Mouse (Mus musculus) cerebellum, adult 2 months (tissue): ENCODE measurements around the gene Itpr3. TPM values are rescaled to one million over a fixed set of nuclear protein-coding genes. Genes with fewer than 3 reads are reported as not detected.

Source experiments
- DNase-seq, 2 experiments: peaks; one replicate each; pipeline ENCODE4 v3.0.0; 2021
- H3K27ac ChIP-seq: fragments of 200-500 bp; 2 replicates; pipeline ENCODE4 v1.5.1; 2012; ENCODE audit warnings: low read length, control low read depth, inconsistent platforms; ENCODE audit not compliant: insufficient read depth
- H3K27me3 ChIP-seq: fragments of 200-500 bp; 2 replicates; pipeline ENCODE4 v1.6.1; 2012; ENCODE audit warnings: inconsistent platforms, mild to moderate bottlenecking, low read length, moderate library complexity; ENCODE audit not compliant: control insufficient read depth, insufficient read depth
- H3K4me1 ChIP-seq: fragments of 200-500 bp; 2 replicates; pipeline ENCODE4 v1.6.1; 2011; ENCODE audit warnings: low read length; ENCODE audit not compliant: control insufficient read depth, insufficient read depth
- H3K4me3 ChIP-seq: fragments of 200-500 bp; replicated peaks from 2 replicates; pipeline ENCODE3; 2011; ENCODE audit warnings: mild to moderate bottlenecking, low read depth, low read length, control low read depth; ENCODE audit not compliant: insufficient read depth
- CTCF ChIP-seq: fragments of 200-500 bp; IDR thresholded peaks from 2 replicates; pipeline ENCODE4 v1.5.1; 2011; ENCODE audit warnings: low read depth, mild to moderate bottlenecking, control low read depth, low read length, moderate library complexity, borderline replicate concordance; ENCODE audit not compliant: insufficient read depth
- POLR2A ChIP-seq: fragments of 200-500 bp; IDR thresholded peaks from 2 replicates; pipeline ENCODE4 v1.6.1; 2011; ENCODE audit warnings: low read length, control low read depth, borderline replicate concordance; ENCODE audit not compliant: insufficient read depth
- WGBS: fragments of 180-500 bp; shearing (Covaris S2); methylation state at CpG from one replicate; pipeline ENCODE4 v1.1.7; 2018; 5-methylcytosine and 5-hydroxymethylcytosine counted together
- polyA plus RNA-seq: library from polyadenylated mRNA; depleted of rRNA; stranded (reverse); fragments of >200 nt; gene quantifications from 2 replicates; pipeline ENCODE4 v1.2.3, GENCODE M21; 2012

The Itpr3 gene
- polyA plus RNA-seq, 1 experiment, result 6.5 TPM

GRCm38 (mm10) chr17:27062684-27063083, 5.6 kb downstream of the Itpr3 start:
- TF ChIP-seq CTCF, result no peak
- TF ChIP-seq POLR2A, result no peak
- WGBS, result 88% methylated on average over 7 of the region's 7 CpGs
- H3K4me1 ChIP-seq, result peaks cover 10% of the 10 kb centered on the region; the same call in 1 of the 2 replicates
- no peaks in the 10 kb centered on the region for H3K27me3 ChIP-seq
- DNase-seq, result no peak
- no peak overlapping the region for H3K27ac ChIP-seq
- no peak overlapping the region for H3K4me3 ChIP-seq

DNA sequence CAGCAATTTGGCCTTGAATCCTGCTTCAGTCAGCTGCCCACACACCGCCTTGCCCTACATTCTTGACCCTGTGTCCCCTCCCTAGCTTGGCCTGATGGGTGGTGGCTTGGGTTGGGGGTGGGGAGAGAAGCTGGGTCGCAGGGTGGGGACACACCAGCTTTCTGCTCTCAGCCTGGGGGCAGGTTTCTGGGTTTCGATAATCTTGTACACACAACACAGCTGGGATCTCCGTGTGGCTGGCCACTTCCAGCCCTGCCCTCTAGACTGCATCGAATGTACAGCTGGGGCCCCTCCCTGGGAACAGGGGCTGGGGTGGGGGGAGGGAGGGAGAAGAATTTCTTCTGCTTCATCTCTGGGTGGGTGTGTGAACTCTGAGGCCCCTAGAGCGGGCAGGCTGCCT, 6.6 kb downstream of the Itpr3 start:
- Histone ChIP-seq H3K4me3 (no peak overlapping the region), H3K27ac (no peak overlapping the region), H3K27me3 (no peaks in the 10 kb centered on the region), H3K4me1 (0 out of 2 replicates have a peak, but pooled peaks cover 10% of the 10 kb centered on the region)
- DNase-seq, result no peak
- WGBS, result 65% methylated on average over 6 of the region's 6 CpGs
- TF ChIP-seq CTCF (no peak), POLR2A (no peak)

DNA sequence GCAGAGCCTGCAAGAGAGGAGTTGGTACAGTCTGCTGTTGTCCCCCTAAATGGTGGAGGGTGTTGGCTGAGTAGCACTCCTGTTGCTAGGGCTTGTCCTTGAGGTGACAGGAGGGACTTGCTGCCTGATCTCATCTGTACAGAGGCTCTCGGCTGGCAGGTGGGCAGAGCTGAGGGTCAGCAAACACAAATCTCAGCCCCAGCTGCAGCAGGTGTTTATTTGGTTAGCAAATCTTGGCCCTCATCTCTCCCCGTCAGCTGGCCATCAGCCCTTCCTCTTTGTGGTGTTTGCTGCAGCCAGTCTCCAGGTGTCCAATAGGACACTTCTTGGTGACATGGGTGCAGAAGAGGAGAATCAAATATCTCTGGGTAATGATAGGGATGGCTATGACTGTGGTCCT, 7.1 kb downstream of the Itpr3 start:
- WGBS, result 88% methylated on average over 2 of the region's 2 CpGs
- H3K4me1 ChIP-seq, result 0 out of 2 replicates have a peak, but pooled peaks cover 8% of the 10 kb centered on the region
- no peak overlapping the region for H3K4me3 ChIP-seq
- no peaks in the 10 kb centered on the region for H3K27me3 ChIP-seq
- TF ChIP-seq CTCF, result no peak
- no peak for TF ChIP-seq POLR2A
- H3K27ac ChIP-seq, result no peak overlapping the region
- DNase-seq, result no peak

DNA sequence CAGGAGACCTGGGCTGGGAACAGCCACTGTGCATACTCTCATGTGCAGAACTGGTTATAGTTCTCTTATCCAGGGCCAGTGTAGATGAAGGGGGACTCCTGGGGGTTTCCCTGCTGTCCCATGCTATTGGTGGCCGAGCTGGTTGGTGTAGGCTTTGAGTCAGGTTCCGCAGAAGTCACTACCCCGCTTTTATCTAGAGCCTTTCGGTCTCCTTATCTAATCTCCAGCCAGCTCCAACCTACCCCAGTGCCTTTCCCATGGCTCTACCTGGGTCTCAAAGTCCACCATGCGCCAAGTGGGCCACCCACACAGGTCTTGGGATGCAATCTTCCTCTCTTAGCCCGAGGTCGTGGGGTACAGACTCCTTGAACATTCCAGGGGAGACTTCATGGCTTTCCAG, 9.0 kb downstream of the Itpr3 start:
- Histone ChIP-seq H3K4me3 (no peak overlapping the region), H3K4me1 (peaks cover 10% of the 10 kb centered on the region), H3K27me3 (no peaks in the 10 kb centered on the region), H3K27ac (no peak overlapping the region)
- TF ChIP-seq POLR2A, result no peak
- TF ChIP-seq CTCF, result no peak
- WGBS, result 82% methylated on average over 7 of the region's 7 CpGs
- DNase-seq, result no peak

- DNase-seq, result no peak
- H3K27ac ChIP-seq, result no peak overlapping the region
- H3K27me3 ChIP-seq, result no peaks in the 10 kb centered on the region
- peaks cover 32% of the 10 kb centered on the region for H3K4me1 ChIP-seq
- TF ChIP-seq CTCF, result no peak
- no peak overlapping the region for H3K4me3 ChIP-seq
- WGBS, result 75% methylated on average over 5 of the region's 5 CpGs
Measured at GRCm38 (mm10) chr17:27069071-27069470, 12.0 kb downstream of the Itpr3 start.

GRCm38 (mm10) chr17:27070913-27071312, 13.8 kb downstream of the Itpr3 start:
- DNase-seq, result peak in 1 of 2 experiments; percentile 39
- TF ChIP-seq POLR2A, result no peak
- no peak for TF ChIP-seq CTCF
- WGBS, result 69% methylated on average over 7 of the region's 7 CpGs
- Histone ChIP-seq H3K27ac (peak overlapping the region; percentile 52), H3K4me3 (no peak overlapping the region), H3K27me3 (no peaks in the 10 kb centered on the region), H3K4me1 (peaks cover 50% of the 10 kb centered on the region)

- 5% methylated on average over 6 of the region's 6 CpGs for WGBS
- H3K4me1 ChIP-seq, result peaks cover 51% of the 10 kb centered on the region
- H3K27me3 ChIP-seq, result no peaks in the 10 kb centered on the region
- peak; percentile 82 to 90 for DNase-seq
- no peak overlapping the region for H3K4me3 ChIP-seq
- peak overlapping the region; percentile 52 for H3K27ac ChIP-seq
- TF ChIP-seq POLR2A (no peak), CTCF (peak; percentile 53)
Measured at GRCm38 (mm10) chr17:27071630-27072029, 14.5 kb downstream of the Itpr3 start.

DNA sequence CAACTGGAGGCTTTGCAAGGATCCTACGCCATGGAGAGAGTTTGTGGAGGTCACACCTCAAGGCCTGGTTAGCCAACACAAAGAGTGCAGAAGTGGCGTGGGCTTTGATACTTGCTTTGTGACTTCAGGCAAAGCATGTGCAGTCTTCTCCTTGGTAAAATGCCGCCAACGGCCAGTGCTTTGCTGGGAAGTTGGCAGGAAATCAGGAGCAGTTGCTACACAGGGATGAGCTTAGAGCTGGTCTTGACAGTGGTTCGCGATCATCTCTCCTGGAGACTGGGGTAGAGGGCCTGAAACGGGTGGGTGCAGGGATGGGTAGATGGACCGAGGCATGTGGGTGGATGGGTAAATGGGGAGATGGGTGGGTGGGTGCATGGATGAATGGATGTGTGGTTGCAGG, 15.3 kb downstream of the Itpr3 start:
- peak in 1 of 2 experiments; percentile 45 for DNase-seq
- no peaks in the 10 kb centered on the region for H3K27me3 ChIP-seq
- H3K4me1 ChIP-seq, result peaks cover 51% of the 10 kb centered on the region
- WGBS, result 44% methylated on average over 8 of the region's 8 CpGs
- peak overlapping the region; percentile 52; the same call in 1 of the 2 replicates for H3K27ac ChIP-seq
- no peak overlapping the region for H3K4me3 ChIP-seq
- TF ChIP-seq CTCF (no peak), POLR2A (no peak)

DNA sequence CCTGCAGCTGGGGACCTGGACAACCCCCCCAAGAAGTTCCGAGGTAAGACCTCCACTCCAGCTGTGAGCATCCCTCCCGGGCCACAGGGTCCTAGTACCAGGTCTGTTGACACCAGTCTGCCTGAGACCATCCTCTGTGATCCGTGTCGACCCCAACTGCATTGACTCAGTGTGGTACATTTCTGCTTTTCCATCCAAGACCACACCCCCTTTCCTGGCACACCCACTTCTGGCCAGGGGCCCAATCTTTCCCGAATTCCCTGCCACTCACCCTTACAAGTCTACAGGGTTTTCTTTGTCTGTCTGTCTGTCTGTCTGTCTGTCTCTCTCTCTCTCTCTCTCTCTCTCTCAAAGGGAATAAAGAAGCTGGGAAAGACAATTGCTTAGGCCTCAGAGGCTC, 16.0 kb downstream of the Itpr3 start:
- TF ChIP-seq CTCF (no peak), POLR2A (no peak)
- H3K27ac ChIP-seq, result no peak overlapping the region
- H3K27me3 ChIP-seq, result no peaks in the 10 kb centered on the region
- no peak overlapping the region for H3K4me3 ChIP-seq
- H3K4me1 ChIP-seq, result peaks cover 51% of the 10 kb centered on the region
- DNase-seq, result no peak
- 43% methylated on average over 5 of the region's 5 CpGs for WGBS
